Mouse (Mus musculus) cerebellum, adult 8-10 months (tissue): Measurements from ENCODE around the gene Zfp46.
A peak's percentile ranks its signal among the peaks of the same experiment; 100 is the strongest.

Experiments
- DNase-seq: peaks from one replicate; pipeline ENCODE4 v3.0.0; 2022

The Zfp46 gene

DNA sequence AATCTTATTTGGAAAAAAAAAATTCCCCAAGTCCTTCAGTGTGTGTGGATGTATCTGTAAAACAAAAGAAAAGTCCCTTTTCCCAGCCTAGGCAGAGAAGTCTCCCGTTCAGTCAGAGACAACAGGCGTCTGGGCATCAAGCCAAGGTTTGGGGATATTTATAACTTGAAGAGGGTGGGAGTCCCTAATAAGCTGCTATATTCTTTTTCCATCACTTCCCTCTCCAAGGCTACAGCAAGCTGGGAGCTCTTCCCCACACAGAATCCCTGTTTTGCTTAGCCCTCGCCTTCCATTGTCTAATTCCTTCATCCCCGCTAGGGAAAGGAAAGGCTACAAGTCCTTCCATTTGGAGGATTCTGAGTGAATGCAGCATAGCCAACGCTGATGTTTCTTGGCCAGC, at the start of gene Zfp46:
TSS of gene Zfp46 (plus strand) at position 229 of the 400 bp plus-strand sequence.
- DNase-seq: peak; percentile 67

DNA sequence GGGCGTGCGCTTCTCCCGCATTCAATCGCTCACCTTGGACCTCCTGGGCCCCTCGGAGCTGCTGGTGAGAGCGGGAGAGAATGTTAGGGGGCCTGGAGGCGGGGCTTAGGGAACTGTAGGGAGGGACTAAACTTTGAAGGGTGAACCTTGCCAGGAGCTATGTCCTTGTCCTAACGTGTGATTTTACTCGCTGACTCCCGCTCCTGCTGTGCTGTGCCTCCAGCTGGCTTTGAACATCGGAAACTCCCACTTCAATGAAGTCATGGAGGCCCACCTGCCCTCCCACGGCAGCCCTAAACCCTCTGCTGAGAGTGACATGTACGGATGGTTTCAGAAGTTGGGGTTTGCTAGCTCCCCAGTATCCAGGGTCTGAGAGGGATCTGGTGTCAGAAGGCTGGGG, 45.8 kb upstream of the Zfp46 start:
- DNase-seq: no peak

DNA sequence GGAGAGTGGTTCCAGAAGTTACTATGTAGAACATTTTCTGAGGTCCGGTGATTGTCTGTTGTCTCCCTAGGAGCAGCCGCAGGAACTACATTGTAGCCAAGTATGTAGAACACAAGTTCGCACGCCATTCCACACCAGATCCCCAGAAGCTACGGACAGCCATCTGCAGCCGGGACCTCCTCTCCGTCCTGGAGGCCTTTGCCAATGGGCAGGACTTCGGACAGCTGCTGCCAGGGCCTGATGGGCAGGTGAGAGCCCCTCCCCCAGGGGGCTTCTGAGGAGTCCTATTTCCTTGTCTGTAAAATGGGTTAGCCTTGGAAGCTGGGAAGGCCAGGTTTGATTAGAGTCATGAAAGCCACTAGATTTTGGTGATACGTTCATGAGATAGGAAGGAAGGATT, 45.4 kb upstream of the Zfp46 start:
- no peak for DNase-seq

DNA sequence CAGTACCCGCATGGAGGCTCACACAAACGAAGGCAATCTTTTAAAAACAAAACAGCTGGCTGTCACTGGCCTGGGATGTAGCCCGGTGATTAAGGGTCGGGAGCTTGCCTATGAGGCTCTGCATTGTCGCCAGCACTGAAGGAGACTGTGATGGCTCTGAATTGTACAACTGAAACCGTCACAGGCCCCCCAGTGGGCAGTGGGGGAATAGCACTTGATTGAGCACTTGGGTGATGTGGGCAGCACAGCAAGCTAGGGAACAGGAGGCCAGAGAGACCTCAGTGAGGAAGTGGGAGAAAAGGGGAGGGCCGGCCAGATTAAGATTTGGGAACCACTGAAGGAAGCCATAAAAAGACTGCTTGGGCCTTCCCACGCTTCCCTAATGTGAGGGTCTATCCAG, 44.9 kb upstream of the Zfp46 start:
- peak; percentile 74 for DNase-seq

DNA sequence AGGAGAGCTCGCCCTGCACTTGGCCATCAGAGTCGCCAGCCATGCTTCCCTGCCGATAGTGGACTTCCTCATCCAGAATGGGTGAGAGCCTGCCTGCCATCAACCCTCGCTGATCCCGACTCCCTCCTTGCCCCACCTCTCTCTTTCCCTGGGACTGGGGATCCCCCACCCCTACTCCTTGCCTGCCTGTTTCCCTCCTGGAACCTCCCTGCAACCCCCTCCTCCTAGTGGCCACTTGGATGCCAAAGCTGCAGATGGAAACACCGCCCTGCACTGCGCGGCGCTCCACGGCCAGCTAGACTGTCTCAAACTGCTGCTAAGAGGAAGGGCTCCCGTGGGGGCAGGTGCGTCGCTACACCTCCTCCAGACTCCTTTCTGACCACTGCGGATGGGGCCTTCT, 44.4 kb upstream of the Zfp46 start:
- no peak for DNase-seq

DNA sequence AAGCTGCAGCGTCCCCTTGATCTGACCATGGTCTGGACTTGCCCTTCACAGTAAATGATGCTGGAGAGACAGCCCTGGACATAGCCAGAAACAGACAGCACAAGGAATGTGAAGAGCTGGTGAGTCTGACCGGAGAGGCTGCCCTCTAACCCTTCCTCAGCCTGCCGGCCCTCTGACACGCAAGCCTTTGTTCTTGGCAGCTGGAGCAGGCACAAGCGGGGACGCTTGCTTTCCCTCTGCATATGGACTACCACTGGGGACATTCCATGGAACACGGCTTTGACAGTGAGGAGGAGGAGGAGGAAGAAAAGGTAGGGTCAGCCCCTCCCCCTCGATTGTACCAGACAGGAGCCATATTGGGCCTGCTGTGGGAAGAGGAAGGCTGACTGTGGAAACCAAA, 43.5 kb upstream of the Zfp46 start:
- DNase-seq: no peak

DNA sequence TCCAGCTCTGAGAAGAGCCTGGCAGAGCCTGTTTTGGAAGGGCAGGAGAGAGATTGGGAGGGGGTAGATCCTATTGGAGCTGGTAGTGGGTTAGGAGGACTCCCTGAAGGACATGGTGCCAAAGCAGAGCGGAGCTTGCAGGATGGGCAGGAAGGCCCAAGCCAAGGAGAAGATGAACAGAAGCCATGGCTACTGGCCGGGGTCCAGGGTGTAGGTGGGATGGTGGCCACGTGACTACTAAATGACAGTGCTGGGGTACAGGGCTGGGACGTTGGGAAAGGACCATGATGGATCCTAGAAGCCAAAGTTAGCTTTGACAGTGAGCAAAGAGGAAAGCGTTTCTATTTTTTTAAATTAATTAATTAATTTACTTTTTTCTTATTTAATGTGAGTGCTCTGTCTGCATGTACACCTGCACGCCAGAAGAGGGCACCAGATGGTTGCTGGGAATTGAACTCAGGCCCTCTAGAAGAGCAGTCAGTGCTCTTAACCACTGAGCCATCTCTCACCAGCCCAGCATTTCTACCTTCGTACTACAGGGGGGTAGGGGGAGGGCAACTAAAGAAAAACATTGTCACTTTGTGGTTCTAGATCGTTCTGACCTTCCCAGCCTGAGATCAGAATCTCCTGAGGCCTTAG, 42.3 kb upstream of the Zfp46 start:
- DNase-seq: no peak

DNA sequence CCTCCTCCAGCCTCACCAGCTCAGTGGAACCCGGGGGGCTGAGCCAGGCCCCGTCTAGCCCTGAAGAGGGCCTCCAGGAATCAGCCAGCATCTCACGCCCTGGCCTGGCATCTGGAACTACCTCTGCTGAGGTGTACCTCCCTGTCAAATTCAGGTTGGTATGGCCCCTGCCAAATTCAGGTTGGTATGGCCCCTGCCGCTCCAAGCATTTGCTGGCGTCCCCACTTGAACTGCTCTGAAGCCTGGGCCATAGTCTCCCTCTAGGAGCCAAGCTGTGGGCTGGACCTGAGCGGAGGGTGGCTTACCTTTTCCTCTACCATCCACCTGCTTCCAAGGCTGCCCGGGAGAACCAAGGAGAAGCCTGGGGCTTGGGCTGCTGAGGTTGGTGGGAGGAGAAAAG, 41.8 kb upstream of the Zfp46 start:
- DNase-seq: no peak

DNA sequence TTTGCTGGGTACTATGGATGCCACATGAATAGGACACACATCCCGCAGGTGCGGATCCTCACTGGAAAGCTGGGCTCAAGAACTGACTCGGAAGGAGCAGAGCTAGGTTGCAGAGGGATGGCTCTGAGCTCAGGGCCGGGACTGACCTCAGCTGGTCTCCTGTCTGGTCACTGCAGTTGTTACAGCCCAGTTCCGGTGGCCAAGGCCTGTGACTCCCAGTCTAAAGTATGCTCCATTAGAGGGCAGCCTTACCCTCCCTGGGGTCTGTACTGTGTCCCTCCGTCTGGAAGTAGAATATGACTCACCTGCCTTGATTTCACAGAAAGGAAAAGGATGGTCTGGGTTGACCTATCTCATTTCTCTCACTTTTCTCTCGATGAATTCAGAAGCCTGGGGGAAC, 40.3 kb upstream of the Zfp46 start:
- no peak for DNase-seq

DNA sequence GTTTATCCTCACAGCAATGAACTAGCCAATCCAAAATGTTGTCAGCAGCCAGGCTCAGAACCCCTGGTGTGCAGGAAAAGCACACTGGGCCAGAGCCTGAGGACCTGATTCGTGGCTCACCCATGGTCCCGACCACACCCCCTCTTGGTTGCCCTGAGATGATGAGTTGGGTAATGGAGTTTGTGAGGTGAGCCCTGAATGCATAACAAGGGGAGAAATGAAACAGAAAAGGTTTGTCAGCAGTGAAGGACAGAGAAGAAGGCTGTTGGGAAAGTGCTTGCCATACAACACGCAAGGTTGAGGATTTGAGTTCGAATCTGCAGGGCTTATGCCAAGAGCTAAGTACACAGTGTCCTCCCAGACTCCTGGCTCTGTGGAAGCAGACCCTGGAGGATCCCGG, 38.8 kb upstream of the Zfp46 start:
- DNase-seq: no peak

DNA sequence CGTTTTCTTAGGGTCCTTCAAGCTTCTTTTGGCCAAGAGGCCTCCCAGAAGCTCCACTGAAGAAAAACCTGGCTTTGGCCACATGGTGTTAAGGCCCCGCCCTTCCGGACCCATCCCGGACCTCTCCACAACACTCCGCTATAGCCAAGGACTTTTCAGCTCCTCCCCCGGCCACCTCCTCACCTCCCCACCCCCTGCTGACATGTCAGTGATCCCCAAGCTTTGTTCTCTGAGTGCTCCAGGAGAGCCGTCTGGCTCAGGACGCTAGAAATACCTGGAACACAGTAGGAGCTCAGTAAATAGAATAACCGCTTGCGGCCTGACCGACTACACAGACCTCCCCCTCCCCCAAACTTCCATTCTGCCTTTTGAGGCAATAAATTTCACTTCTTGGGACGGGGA, 37.9 kb upstream of the Zfp46 start:
- DNase-seq: no peak

DNA sequence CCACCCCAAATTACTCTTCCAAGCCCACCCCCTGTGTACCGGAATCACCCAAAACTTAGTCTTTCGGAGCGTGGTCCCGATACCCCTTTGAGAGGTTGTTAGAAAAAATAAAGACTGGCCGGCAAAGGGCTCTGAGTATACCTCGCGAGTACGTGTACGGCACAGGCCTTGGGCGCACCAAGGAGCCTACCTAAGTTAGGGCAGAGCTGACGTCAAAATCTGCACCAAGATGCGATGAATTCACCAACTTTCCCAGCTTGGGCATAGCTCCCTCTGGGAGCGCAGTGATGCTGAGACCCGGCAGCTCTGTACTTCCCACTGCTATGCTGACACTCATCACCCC, 37.1 kb upstream of the Zfp46 start:
- no peak for DNase-seq

DNA sequence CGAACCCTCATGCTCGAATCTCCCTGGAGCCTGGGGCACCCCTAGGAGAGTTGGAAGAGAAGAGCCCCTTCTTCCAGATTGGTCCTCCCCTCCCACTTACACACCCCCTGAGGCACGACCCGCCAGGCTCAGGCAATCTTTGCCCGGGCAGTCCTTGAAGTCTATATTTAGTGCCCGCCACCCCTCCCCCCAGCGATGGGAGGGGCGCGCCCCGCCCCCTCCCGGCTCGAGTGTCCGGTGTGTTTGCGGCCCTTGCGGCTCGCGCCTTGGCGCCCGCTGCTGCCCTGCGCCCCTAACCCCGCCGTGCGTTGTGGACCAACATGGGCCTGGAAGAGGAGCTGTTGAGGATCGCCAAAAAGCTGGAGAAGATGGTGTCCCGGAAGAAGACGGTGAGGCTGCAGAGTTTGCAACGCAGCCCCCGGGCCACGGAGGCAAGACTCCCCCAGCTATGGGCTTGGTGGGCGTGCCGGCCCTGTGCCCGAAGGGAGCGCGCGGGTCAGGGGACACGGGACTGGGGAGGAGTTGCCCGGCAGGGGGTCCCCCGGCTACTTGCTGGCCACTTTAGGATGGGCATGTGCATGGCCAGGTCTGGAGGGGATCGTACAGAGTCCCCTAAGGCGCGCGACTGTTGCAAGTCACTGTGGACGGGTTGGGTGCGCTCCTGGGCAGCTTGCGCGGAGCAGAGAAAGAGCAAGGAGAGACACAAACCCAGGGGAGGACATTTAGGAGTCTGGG, 36.6 kb upstream of the Zfp46 start, which contains the start of gene Tcea3:
TSS of gene Tcea3 (plus strand) at position 1 of the 735 bp plus-strand sequence.
- DNase-seq: no peak

DNA sequence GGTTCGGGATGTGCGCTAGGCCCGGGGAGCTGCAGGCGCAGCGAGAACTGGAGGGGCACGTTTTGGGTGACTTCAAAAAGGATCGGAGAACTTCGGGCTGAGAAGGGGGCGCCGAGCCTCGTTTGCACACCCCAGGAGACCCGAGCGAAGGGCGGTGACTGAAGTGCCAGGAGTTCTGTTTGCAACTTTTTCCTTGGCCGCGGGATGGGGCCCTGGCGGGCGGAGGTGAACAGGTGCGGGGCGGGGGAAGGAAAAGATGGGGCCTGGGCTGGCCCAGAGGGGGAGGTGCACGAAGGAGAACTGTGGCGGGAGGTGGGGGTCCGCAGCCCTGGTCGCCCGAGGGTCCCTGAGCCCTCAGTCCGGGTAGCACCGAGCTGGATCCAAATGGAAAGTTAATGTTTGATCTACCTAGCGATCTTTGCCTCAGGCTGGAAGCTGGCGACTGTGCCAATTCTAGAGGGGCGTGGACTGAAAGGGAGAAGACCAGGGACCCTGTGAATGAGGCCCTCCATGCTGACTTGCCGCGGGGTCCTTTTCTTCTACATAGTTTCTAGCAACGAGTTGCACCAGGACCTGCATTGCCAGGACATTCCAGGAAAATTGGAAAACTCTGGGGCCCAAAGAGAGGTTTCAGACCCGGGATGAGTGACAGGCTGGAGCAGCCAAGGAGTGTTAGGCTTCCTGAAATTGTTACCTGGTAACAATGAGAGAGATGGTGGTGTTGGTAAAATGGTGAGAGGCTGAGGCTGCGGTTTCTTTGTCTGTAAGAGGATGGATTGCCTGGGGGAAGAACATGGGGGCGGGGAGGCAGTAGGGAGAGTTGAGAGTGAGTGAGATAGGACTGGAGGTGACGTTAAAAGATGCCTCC, 35.8 kb upstream of the Zfp46 start:
- DNase-seq: no peak

DNA sequence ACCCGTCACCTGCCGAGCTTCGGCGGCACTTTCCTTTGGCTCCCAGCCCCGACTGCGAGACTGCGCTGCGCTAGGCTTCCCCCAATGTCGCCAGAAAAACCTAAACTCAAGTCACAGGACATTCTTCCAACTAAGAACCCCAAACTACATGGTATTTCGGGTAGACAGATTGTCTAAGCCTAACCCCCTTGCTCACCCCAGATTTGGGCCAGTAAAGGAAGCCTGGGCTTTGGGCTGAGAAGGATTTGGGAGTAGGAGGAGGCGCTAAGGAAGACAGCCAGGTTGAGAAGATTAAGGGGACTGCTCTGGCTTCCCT, 35.2 kb upstream of the Zfp46 start:
- DNase-seq: no peak

DNA sequence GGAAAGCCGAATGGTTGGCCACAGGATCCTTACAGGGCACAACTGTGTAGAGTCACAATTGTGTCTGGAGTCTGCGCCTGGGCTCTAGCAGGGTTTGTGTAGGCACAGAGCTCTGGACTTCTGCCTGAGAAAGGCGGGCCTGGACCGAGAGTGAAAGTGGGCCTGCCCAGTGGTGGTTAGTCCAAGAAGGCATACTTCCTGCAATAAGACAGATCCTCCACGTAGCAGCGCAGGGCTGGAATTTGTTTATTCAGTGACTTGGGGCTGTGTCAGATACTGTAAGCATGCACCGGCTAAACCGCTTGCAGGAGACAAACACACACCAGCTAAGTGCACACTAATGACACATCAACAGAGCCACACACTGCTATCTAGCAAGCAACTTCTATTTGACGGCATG, 34.7 kb upstream of the Zfp46 start:
- no peak for DNase-seq

DNA sequence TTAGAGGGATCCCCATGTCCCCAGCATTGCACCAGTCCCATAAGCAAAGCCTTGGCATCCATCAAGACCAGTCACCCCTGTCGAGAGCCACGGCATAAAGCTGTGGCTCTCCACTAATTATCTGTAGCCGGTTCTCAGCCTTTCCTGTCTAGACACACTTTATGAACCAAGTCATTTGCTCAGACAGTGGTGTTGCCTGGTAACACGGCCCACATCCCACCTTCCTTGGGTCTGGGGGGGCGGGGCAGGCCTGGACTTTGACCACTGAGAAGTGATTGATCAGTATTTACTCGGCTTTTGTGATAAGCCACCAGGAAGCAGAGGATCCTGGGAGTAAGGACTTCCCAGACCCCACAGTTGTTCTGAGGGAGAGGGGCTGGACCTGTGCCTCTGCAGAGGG, 28.6 kb upstream of the Zfp46 start:
- no peak for DNase-seq

DNA sequence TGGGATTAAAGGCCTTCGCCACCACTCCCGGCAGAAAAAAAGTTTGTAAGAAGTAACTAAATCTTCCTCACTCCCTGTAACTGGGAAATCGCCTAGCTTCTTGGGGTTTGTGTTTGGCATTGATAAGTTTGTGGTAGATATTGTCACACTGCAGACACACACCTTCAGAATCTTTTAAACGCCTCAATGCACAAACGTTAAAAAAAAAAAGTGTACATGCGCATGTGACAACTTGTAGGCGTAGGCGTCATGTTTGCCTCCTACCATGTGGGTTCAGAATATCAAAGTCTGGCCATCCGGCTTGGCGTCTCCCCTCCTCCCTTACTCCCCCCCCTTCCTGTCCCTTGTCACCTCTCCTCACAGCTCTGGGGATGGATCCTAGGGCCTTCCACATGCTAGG, 27.8 kb upstream of the Zfp46 start:
- DNase-seq: no peak

DNA sequence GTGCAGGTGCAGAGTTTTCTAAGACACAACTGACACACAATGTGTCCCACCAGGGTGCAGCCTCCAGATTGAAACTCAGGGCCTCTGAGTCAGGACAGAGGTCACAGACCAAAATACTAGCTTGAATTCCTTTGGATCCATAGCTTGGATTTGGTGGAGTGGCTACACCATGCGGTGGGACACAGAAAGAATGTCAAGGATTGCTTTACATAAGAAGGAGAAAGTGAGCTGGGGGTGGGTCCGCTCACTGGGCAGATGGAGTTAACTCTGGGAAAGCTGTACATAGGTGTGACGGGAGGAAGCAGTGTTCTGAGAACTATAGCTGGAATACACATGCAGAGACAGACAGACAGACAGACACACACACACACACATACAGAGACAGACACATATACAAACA, 24.6 kb upstream of the Zfp46 start:
- no peak for DNase-seq

DNA sequence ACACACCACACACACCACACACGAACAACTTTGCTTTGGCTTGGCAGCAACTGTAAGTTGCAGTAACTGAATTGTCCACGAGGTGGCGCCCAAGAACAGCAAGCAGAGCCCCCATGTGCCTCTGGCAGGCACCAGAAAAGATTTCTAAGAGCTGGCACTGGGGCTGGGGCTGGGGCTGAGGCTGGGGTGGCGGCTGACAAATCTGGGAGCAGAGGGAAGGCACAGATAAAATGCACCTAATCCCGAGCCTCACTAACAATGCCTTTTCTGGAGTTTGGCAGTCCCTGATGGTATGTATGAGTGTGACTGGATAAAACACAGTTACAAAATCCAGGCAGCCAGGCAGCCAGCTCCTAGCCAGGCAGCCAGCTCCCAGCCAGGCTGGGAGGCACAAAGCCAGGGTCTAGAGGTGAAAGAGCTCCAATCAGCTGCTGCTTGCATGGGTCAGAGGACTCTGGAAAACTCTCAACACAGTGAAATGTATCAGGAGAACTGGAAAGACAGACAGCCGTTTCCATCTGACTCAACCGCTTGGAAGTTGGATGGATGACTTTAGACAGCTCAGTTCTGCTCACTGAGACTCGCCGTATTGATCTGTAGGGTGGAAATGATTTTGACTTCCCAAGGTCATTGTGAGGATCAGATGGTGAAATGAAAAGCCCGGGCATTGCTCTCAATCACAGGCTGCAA, 23.8 kb upstream of the Zfp46 start:
- peak; percentile 72 for DNase-seq

DNA sequence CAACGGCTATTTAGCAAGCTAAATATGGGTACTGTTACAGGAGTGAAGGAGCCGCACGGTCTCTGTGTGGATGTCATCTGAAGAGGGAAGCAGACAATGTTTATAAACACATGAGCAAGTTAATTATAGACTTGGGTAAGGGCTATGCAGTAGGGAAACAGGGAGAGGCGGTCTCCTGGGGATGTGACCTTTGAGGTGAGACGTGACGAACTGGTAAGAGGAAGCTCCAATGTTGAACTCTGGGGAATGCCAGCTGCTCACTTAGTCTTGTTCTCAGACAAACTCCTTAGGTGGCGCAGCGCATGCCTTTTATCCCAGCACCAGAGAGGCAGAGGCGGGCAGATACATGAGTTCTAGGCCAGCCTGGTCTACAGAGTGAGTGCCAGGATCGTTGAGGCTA, 22.6 kb upstream of the Zfp46 start:
- DNase-seq: no peak

DNA sequence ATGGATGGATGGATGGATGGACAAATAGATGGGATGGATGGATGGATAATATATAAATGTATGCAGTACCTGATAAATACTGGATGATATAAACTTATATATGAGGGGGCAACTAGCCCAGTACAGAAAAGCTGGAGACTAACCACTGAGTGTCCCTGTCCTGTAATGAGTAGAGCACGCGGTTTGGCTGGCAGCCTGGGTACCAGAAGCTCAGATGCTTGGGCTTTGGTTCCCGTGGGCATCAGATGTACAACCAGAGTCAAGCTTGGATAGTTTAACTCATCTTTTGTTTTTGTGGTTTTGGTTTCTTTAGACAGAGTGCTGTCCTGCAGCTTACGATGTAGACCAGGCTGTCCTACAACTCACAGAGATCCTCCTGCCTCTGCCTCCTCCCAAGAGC, 20.9 kb upstream of the Zfp46 start:
- DNase-seq: no peak

DNA sequence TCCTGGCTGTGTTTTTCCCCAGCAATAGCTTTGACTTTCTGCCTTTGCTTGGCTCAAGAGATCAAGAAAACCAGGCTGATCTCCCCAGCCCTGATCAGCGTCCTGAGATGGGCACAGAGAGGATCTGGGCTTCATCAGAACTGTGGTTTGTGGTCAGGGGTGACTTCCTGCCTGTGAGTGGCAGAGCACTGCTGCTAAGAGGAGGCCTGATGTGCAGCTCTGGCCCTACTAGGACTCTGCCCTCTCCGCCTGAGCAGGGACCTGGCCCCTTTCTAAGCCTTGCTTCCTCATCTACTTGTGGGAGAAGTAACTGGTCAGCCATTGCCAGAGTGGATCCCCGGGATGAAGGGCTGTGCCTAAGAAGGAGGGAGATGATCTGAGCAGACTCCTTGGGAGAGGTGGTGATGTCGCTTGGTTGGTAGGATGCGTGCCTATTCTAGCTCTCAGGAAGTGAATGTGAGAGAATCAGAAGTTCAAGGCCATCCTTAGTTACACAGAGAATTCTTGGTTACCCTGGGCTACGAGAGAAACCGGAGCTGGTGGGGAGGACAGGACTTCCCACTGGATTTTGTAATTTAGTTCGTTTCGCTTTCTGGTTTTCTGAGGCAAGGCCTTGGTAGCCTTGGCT, 17.7 kb upstream of the Zfp46 start:
- DNase-seq: no peak
